8 mouse cellular contexts compared by ENCODE assay signal in the genomic region with DNA sequence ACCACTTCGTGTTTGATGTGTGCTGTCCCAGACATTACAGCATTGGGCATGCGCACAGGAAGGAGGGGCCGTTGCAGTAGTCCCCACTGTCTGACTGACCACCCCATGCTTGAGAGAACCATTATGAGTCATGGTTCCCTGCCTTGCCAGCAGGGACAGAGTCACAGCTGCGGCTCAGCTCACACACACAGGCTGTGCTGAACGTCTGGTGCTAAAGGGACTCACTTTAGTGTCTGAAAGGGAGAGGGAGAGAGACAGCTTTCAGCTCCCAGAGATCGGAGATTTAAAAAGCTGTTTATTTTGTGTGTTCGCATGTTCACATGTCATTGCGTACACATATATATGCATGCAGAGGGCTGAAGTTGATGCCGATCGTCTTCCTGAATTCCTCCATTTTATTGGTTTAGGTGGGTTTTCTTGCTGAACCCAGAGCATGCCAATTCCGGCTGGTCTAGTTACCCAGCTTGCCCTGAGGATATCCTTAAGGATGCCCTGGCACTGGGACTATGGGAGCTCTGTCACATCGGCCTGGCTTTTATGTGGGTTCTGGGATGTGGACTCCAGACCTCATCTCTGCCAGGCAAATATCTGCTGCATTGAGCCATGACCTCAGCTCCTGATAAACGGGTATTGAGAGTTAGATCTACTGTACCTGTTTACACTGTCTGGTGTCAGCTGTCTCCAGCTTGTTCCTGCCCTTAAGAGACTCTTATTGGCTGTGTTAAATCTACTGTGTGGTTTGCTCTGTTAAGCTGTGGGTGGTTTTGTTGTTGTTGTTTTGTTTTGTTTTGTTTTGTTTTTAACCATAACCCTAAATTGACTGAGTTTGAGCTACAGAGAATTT. TPM values are rescaled to one million over a fixed set of nuclear protein-coding genes. Genes with fewer than 3 reads are reported as not detected.
DNase-seq lines count a peak whose midpoint lies in the region; ATAC-seq lines count a peak whose summit lies in the region.

No protein-coding gene starts in this region.

- no peak overlapping the region for H3K4me2 ChIP-seq in limb, embryonic 13.5 days (replicated peaks)

- peaks cover 19% of the 10 kb centered on the region; the same call in 1 of the 2 replicates for H3K4me1 ChIP-seq in limb, embryonic 13.5 days
- H3K4me1 ChIP-seq in limb, embryonic 10.5 days: 0 out of 2 replicates have a peak, but pooled peaks cover 12% of the 10 kb centered on the region

- peak overlapping the region; percentile 33; the same call in 1 of the 2 replicates for H3K27ac ChIP-seq in limb, embryonic 13.5 days
- H3K27ac ChIP-seq in limb, embryonic 10.5 days: no peak overlapping the region

- no peak for DNase-seq in limb, embryonic 10.5 days (ENCODE audit: low spot score)
- DNase-seq in cerebellum, adult 11 months: peak; percentile 58
- peak; percentile 70 for DNase-seq in gastrocnemius, postnatal 25 days
- peak; percentile 25 to 48 for DNase-seq in layer of hippocampus, adult 8-10 months (ENCODE audit: low spot score in 2 of 2)
- DNase-seq in lung, postnatal 4 days: peak; percentile 48 to 72
- DNase-seq in right cerebral cortex, postnatal 4 days: peak; percentile 49

- H3K9me3 ChIP-seq in limb, embryonic 13.5 days: no peaks in the 10 kb centered on the region
- H3K9me3 ChIP-seq in limb, embryonic 10.5 days (replicated peaks): no peaks in the 10 kb centered on the region

- H3K9ac ChIP-seq in limb, embryonic 13.5 days: no peak overlapping the region

- H3K27me3 ChIP-seq in limb, embryonic 13.5 days: no peaks in the 10 kb centered on the region
- H3K27me3 ChIP-seq in limb, embryonic 10.5 days (ENCODE audit: low read depth, poor library complexity, severe bottlenecking): no peaks in the 10 kb centered on the region

- no peak overlapping the region for H3K4me3 ChIP-seq in limb, embryonic 13.5 days
- no peak overlapping the region for H3K4me3 ChIP-seq in limb, embryonic 10.5 days

- peak; percentile 77 for ATAC-seq in limb, embryonic 13.5 days (ENCODE audit: low FRiP score, low read depth)
- no peak for ATAC-seq in activated CD4-positive, CD25-positive, alpha-beta regulatory T cell, adult 4 months

- 60% methylated on average over 13 of the region's 13 CpGs for WGBS in limb, embryonic 13.5 days
- WGBS in limb, embryonic 10.5 days: 79% methylated on average over 13 of the region's 13 CpGs

- H3K36me3 ChIP-seq in limb, embryonic 13.5 days: no peaks in the 10 kb centered on the region
- H3K36me3 ChIP-seq in limb, embryonic 10.5 days: no peaks in the 10 kb centered on the region

RNA-seq across cellular contexts. Expression of a gene that starts 20.7 kb away (rescaled TPM):
- 0.94 and 1.5 TPM in 2 replicates for polyA plus RNA-seq in limb, embryonic 13.5 days (2015; fragmentation: Nextera tagmentation; extraction: Ambion mirVana)
- polyA plus RNA-seq in limb, embryonic 10.5 days (2016; fragmentation: Nextera tagmentation; extraction: Ambion mirVana): 0.26 and 0.28 TPM in 2 replicates
- total RNA-seq in gastrocnemius, postnatal 25 days (2021): not detected
- total RNA-seq in layer of hippocampus, adult 8-10 months (2022): 1 to 10 TPM in 3 of 4 experiments, not detected in 1; 1.2 to 5.2 (median 4.2) TPM
- polyA plus RNA-seq in activated CD4-positive, CD25-positive, alpha-beta regulatory T cell, adult 4 months (2017; shearing (Covaris generic)): 10 to 100 TPM; 10.2 to 27.1 TPM

RNA-seq across cellular contexts. Expression of a gene that starts 37.7 kb away (rescaled TPM):
- polyA plus RNA-seq in limb, embryonic 13.5 days (2015; fragmentation: Nextera tagmentation; extraction: Ambion mirVana): 5.2 and 5.5 TPM in 2 replicates
- polyA plus RNA-seq in limb, embryonic 10.5 days (2016; fragmentation: Nextera tagmentation; extraction: Ambion mirVana): 0.89 and 2.0 TPM in 2 replicates
- total RNA-seq in gastrocnemius, postnatal 25 days (2021): 100 to 1,000 TPM; 365 to 392 TPM
- total RNA-seq in layer of hippocampus, adult 8-10 months (2022): 1 to 10 TPM; 3.4 to 7.5 (median 5.8) TPM
- polyA plus RNA-seq in activated CD4-positive, CD25-positive, alpha-beta regulatory T cell, adult 4 months (2017; shearing (Covaris generic)): 1 to 10 TPM; 7.7 to 9.8 TPM

RNA-seq across cellular contexts. Expression of a gene that starts 41.5 kb away (rescaled TPM):
- polyA plus RNA-seq in limb, embryonic 13.5 days (2015; fragmentation: Nextera tagmentation; extraction: Ambion mirVana): 0.49 and 0.76 TPM in 2 replicates
- not detected in 2 replicates for polyA plus RNA-seq in limb, embryonic 10.5 days (2016; fragmentation: Nextera tagmentation; extraction: Ambion mirVana)
- under 1 TPM; 0.20 to 0.86 TPM for total RNA-seq in gastrocnemius, postnatal 25 days (2021)
- total RNA-seq in layer of hippocampus, adult 8-10 months (2022): 1 to 10 TPM in 1 of 4 experiments, under 1 TPM in 1, not detected in 2; 0.25 to 1.3 TPM
- polyA plus RNA-seq in activated CD4-positive, CD25-positive, alpha-beta regulatory T cell, adult 4 months (2017; shearing (Covaris generic)): under 1 TPM in 1 of 2 experiments, not detected in 1; 0.20 TPM

RNA-seq across cellular contexts. Expression of a gene that starts 59.1 kb away (rescaled TPM):
- 46.5 and 48.4 TPM in 2 replicates for polyA plus RNA-seq in limb, embryonic 13.5 days (2015; fragmentation: Nextera tagmentation; extraction: Ambion mirVana)
- polyA plus RNA-seq in limb, embryonic 10.5 days (2016; fragmentation: Nextera tagmentation; extraction: Ambion mirVana): 55.6 and 61.0 TPM in 2 replicates
- 10 to 100 TPM; 15.0 to 15.7 TPM for total RNA-seq in gastrocnemius, postnatal 25 days (2021)
- total RNA-seq in layer of hippocampus, adult 8-10 months (2022): 10 to 100 TPM; 20.2 to 26.5 (median 22.8) TPM
- polyA plus RNA-seq in activated CD4-positive, CD25-positive, alpha-beta regulatory T cell, adult 4 months (2017; shearing (Covaris generic)): 10 to 100 TPM; 37.7 to 41.4 TPM
